Mouse (Mus musculus) embryo, embryonic 10 days (tissue): ENCODE measurements at regions not wholly inside any gene's neighbourhood (a gene's known extent, or its start where the extent isn't known, plus 50 kb on each side); places are given as distances from the start of the nearest gene placed in this dataset.

Source experiments
- DNase-seq: peaks from one replicate; pipeline ENCODE4 v3.0.0-alpha.2; 2015; ENCODE audit warnings: low spot score

DNA sequence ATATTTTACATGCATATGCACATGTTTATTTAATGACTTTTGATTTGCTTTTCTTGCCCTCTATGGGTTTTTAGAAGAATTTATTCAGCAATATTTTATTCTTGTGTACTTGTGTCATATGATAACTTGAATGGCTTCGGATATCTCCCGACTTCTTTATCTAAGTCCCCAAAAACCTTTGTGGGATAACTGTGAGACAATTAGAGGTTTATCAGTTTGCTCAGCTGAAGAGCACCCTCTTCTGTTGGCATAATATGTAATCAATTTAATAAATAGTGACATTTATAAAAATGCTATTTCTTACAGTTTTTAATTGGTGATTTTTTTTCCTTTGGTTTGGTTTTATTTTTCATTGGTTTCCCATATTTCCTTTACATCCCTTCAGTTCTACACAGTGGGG is 194.2 kb upstream of the Tent5a start:
- no peak for DNase-seq

DNA sequence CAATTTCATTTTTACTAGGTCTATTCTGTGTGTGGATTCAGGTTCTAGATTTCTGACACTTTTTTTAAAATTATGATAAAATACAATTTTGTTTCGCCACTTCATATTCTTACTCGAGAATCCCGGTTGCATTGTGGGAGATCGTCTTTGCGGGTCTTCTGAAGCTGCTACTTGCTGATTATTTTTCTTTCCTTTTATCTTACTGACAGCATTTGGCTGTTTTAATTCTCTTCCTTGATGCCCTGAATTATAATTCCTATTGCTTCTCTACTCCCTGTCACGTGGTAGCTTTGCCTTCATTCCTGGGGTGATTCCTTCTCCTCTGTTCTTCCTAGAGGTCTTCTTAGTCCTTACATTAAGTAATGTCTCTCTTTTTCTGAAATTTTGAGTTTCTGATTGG is 193.8 kb upstream of the Tent5a start:
- no peak for DNase-seq

DNA sequence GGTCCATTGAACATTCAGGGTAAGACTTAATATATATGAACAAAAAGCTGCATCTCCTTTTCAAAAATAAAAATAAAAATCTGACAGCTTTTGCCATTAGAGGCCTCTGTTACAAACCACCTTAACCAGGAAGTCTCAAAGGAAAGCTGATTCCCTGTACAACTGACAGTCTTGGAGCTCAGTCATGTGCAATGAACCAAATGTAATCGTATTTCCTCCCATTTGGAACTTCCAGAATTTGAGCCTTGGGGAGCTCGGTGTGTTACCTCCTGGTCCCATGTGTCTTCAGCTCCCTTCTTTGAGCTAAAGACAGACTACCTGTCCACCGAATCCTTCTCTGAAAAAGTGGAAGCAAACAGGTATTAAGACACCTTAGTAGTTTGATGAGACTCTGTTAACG is 171.9 kb upstream of the Tent5a start:
- DNase-seq: no peak

DNA sequence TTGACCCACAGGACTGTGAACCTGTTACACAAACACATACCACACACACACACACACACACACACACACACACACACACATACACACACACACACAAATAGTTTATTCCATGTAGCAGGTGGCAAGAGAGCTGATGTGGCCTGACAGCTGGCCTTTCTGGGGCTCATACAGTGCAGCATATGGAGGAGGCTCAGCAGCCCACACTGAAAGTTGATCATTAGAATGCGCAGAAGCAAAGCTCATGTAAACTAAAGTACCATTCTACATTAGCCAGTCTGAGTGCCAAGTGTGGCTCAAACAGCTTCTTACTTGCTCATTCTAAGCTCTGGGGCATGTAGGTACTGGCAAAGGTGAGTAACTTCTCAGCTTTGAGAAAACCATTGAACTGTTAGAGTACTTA is 170.2 kb upstream of the Tent5a start:
- no peak for DNase-seq

DNA sequence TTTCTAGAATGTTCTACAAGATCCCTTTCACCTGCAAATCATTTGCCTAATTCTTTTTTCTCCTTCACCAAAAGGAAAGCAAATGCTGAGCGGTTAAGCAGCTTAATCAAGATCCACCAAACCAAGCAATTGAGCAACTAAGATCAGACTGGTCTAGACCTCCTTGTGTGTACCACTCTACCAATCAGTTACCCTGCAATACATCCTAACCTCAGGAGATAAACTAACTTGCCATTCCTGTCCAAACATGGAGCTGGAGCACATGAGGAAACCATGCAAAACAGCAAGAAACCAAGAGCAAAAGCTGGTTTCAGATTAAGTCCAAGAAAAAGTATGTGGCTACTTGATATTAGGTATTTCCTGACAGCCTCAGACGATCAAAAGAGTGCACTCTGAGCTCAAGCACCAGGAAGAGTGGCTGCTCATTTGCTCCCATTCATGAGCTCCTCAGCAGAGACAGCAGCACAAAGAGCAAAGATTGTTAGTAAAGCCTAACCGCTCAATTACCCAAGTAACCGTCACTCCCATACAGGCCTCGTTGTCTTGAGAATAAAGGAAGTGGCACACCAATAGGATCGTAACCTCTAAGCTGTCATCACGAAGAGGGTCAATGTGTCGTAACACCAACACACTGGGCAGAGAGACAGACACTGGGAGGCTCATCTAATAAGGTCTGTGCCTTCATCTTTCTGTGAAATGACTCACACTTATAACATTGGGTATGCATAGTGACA is 169.5 kb upstream of the Tent5a start:
- DNase-seq: peak; percentile 61

DNA sequence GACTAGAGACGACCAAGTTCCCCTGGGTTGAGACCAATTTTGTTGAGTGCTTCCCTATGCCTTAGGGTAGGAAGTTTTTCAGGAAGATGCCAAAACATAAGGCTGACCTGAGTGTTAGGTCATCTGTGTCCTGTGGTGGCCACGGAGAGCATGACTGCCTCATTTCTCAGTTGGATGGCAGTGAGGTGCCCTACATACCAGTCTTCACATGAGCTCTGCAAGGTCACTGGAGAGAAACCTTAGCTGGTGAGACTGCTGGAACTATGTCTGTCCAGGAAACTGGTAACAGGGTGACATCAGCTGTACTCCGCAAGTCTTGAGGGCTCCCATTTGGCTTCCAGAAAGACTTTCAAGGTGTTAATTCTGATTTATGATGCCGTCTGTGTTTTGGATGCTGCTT is 167.9 kb upstream of the Tent5a start:
- DNase-seq: no peak

DNA sequence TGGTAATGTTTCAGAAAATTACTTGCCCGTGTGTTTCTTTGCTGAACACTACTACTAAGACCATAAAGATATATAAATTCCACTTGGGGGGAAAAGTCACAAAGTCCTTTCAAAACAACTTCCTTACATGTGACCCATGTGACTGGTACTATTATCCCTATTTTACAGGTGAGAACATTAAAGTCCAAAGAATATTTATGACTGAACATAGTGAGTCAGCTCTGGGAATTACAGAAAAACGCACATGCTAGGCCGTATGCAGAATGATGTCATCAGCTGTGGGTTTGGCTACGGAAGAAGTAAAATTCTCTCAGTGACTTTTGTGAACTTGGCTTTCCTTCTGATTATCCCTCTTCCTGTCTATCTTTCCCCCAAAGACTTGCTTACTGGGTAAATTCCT is 166.6 kb upstream of the Tent5a start:
- DNase-seq: no peak

DNA sequence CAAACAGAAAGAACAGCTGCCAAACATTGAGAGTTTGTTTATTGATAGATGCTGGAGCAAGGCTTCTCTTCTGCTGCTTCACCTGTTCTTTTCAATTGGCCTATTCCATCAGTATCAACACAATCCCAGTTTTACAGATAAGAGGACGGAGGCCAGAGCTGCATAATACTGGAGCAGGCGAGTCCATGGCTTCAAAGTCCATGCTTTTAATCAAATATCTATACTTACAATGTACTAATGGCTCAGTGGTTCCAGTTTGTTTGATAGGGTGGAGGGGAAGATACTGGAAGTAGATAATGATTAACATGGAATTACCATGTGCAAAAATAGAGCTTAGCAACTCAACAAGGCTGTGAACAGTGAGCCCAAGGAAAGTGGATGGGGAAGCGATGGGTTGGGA is 163.2 kb upstream of the Tent5a start:
- DNase-seq: no peak

DNA sequence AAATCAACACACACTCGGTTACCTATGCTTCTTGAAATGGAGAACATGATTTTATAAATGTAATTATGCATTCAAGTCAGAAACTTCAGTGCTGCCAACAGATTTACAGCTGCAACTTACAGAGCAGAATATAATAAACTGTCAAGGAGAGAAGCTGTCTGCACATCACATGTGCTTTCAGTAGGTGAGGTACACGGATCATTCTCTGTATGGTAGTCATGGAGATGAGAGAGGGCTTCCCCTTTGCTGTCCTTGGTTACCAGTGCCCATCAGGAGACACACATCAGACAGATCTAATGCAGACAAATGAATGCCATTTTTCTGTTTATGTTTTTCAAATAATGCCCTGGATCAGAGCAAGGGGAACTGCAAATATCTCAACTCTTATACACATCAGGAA is 160.8 kb upstream of the Tent5a start:
- no peak for DNase-seq

DNA sequence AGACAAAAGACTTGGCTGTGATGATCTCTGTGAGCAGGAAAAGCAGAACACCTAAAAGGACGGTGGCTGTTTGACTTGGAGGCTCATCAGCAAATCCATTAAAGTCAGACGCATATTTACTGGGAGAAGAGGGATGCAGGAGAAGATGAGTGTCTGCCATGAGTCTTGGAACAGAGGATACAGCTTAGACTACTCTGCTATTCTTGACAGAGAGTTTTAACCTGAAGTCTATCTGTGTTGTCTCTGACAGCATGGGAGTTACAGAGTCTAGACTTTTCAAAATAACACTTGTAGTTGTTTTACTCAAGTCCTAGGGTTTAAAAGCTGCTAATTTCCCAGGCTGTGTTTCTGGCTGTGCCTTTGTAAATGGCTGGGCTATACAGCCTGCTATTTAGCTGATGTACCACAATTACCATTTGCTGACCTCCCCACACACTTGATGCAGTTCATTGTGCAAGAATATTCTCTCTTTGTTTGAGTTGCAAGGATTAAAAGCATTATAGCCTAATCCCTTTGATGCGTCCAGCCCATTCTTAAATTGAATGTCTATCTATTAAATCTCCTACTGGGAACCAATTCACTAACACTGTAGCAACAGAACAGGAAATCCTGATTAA is 160.0 kb upstream of the Tent5a start:
- no peak for DNase-seq

DNA sequence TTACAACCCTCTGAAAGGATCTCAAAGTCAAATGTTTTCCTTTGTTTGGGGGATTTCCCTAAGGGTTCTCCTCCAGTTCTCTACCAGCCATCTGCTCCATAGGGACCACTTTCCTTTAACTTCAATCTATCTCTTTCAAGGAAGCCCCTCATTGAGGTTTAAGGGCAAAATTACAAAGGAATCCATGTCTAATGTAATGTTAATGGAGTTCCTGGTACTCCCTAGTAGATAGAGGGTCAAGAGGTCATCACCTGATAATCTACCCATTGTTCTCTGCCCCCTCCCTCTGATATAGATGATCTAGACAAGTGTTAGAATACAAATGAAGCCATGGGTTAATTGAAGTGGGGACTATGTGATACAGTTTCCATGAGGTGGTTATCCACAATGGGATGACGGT is 158.6 kb upstream of the Tent5a start:
- DNase-seq: no peak

DNA sequence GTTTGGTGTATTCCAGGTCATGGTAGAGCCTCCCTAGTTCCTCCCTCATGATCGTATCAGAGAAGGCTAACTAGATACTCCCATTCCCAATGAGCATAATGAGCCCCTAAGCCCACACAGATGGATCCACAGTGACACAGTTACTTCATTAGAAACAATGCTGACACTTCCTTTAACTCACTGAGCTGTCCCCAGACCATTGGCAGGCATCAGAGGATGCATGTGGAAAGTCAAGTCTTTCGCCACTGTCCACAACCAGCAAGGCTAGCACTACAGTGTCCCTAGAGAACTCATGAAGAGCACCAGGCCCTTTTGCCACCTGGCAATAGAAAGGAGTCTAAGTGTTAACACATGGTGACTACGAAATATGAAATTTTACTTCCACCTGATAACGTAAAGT is 156.1 kb upstream of the Tent5a start:
- no peak for DNase-seq

DNA sequence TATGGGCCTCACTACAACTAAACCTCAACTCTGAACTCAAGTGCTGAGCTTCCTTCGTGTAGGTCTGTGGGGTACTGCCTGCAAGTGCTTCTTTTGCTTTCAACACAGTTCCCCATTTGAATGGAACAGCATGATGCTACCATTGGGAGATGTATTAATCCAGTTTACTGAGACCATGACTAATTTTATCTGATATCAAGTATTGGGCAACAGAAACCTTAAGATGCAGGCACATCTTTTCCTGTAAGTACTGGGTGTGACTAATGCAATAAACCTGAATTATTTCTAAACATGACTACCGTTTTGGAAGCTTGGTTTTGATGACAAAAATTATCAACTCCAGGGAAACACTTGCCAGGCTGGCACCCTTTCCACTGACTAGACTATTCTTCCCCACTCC is 153.4 kb upstream of the Tent5a start:
- DNase-seq: no peak

DNA sequence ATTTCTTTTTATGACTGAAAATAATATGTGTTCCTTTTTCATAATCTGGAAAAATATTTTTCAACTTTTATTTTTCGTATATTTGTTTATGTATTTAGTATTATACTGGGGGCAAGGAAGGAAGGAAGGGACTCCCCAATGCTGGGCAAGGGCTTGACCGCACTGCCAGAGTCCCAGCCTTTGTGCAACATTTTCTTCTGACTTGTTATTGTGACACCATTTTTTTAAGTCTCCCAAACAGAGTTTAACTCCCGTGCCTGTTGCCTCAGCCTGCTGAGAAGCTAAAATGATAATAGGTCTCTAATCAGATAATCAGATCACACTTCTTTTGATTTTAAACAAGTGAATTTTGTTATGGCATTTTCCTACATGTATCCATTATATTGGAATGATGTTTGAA is 148.1 kb upstream of the Tent5a start:
- no peak for DNase-seq

DNA sequence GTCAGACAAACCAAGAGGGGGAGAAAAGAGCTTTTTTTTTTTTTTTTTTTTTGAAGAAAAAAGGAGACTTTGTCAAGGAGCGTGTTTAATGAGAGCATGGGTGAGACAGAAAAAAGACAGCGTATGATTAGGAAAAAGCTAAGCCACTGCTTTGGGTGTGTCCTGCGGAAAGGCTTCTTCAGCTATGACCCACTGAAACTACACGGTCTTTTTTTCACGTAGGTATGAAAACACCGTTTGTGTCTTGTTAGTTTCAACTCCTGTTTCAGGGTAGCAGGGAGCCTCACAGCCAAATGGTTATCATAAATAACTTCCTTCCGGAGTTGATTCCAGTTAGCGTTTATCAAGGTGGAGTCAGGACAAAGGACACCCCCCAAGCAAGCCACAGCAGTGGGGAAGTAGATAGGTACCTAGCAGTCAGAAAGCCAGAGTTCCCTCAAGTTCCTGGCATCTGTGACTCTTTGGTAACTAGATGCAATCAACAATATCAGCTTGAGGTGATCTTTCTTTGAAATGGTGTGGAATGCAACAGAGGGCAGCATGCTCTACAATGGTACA is 143.2 kb upstream of the Tent5a start:
- no peak for DNase-seq

DNA sequence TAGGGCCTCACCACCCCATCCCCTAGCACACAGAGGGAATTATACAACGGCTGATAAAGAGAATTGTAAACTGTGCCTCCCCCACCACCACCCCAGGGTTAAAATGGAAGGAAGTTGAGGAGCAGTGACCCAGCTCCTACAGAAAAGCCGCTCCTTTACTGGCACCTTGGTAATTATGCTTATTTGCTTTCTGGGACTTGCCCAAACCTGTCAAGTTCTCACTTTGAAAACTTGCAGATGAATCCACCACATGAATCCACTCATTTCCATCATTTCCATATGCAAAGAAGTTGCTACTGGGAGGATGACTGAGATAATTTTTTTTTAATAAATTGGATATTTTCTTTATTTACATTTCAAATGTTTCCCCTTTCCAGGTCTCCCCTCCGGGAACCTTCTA is 142.1 kb upstream of the Tent5a start:
- no peak for DNase-seq

DNA sequence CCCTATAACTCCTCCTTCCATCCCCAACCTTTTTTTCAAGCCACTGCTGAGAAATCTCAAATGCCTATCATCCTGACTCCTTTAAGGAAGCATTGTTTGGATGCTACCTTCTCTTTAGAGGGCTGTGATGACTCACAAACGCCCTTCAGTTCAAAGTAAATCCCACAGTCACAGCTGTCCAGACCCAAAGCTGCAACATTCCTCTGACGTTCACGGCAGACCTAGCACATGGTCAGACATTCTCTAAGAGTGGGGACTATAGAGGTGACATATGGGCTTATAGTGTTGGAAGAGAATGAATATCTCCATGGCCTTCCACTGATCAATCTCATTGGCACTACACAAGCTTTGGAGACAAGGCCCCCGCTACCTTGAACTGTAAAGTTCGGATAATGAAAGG is 139.5 kb upstream of the Tent5a start:
- no peak for DNase-seq

DNA sequence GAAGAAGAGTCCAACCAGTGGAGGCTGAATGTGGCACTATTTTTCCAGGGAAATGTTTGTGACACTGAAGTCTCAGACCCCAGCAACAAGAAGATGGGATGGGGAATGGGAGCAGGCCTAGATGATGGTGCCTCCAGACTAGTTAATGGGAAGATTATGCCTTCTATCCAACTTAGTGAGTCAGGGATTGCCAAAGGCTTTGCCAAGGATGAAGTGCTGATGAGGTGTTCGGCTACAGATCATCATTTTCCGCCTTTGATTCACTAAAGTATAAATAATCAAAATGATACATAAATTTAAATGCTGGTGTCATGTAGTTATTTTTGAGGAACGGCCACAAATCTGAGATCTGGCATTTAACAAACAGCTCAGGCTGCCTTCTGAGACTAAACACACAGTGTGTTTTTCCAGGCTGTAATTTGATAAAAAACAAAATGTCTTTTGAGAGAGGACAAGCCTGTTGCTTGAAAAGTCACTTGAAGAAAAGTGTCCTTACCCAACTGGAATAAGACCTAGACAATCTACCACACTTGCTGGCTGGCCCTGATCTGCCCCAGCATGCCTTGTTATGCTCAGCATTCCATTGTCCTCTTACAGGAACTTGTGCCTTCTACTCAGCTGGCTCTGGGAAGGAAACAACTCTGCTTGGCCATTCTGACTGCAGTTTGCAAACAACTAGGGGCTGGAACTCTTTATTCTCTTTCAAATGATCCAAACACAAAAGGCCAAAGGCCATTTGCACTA is 132.1 kb upstream of the Tent5a start:
- peak; percentile 21 for DNase-seq

DNA sequence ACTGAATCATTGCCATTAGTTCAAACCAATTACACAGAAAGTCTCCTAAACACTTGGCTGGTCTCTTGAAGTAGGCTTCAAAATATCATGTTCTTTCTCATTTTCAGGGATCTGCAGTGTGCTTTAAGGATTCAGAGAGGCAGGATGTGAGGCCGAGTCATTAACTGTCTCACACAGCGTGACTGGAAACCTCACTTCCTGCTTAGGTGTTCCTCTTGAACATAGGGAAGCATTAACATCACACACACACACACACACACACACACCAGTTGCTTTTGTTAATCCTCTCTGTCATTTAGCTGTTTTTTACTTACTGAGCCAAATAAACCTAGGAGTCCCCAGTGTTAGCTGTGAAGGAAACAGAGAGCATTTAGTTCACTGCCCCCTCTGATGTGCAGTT is 131.2 kb upstream of the Tent5a start:
- DNase-seq: no peak

DNA sequence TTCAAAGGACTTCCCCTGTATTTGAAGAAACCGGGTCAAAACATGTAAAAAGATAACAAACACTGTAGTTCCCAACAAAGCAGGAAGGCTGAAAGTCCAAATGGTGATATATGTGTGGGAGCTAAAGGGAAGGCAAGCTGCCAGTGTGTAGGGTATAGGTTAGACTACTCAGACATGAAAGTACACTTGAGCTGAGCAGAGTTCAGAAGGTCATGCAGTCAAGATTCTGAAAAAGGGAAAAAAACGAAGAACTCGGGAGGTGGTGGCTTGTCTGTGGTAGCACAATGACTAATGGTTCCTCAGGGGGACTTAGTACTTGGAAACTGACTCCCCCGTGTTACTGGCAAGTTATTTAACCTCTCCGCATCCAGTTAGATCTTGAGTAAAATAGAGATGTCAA is 130.3 kb upstream of the Tent5a start:
- peak; percentile 21 for DNase-seq

DNA sequence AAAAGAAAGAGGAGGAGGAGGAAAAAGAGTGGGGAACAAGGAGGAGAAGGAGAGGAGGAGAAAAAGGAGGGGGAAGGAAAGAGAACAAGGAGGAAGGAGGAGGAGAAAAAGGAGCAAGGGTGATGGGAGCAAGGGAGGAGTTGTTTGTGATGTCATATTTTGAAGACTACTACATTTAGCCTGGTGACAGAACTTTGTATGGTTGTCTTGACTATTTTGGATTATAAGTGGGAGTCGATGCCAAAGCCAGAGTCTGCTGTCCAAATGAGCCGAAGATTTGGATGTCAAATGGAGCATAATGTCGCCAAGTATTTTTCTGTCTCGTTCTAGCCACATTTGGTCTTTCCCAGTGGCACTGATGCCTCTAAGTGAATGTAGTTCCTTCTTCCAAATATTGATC is 128.2 kb upstream of the Tent5a start:
- DNase-seq: no peak

DNA sequence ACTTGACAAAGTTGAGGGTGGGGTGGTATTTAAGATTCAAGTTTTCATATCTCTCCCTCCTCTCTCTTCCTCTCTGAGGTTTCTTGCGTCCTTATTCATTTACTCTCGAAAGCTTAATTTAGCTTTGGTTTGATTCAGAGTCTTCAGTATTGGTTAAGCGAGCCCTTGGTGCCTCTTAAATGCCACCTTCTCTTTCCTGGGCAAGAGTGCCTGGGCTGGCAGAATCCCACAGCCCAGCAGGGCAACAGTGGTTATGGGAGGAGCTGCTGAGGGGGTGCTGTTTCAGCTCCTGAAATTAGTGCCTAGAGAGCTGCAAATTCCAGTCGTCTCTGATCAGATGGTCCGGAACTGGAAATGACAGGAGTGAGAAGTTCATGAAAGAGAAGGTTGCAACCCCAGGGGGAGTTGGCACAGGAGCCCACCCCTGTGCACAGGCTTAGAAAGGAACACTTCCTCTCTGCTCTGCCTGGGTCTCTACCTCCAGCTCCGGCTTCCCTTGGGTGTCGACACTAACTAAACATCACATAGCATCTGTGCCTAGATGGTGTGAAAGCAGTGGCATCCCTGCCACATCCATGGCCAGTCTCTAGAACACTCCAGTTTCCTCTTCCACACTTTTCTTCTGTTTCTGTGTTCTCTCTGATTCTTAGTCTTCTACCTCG is 125.2 kb upstream of the Tent5a start:
- no peak for DNase-seq

DNA sequence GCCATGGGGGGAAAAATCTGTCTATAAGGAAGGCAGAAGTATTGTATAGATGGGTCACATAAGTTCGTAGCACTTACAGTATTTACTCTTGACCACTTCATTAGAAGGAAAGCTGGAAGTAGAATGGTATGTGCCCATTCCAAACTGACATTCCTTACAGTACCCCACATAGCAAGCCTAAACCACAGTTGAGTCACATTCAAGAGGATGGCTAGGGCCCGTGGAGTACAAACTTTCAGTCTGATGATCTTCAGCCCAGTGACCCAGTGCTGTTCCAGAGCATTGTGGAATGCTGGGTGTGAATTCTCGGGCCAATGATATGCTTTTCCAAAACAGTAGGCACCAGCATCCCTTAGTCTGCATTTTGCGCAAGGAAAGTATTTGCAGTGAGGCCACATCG is 124.2 kb upstream of the Tent5a start:
- no peak for DNase-seq
